Comparison of ENCODE assay signal across 9 mouse cellular contexts in the genomic region with DNA sequence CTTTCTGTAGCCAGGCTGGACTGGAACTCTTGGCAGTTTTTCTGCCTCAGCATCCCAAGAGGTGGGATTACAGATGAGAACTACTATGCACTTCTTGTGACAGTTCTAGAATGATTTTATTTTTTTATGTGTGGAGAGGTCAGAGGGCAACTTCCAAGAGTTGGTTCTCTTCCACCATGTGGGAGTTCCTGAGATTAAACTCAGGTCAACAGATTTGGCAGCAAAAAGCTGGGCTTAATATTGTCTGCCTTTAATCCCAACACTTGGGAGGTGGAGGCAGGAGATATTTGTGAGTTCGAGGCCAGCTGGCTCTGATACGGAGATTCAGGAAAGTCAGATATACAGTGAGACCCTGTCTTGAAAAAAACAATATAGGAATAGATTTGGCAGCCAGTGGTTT. TPM values are rescaled to one million over a fixed set of nuclear protein-coding genes. Genes with fewer than 3 reads are reported as not detected.
A peak's percentile ranks its signal among the peaks of the same experiment; 100 is the strongest.
DNase-seq lines count a peak whose midpoint lies in the region; ATAC-seq and TF ChIP-seq lines count a peak whose summit lies in the region.
"Had no signal": no experiment of that assay in that cellular context is flagged by ENCODE, and none has a peak within 500 bp of the region (broad histone marks: within the 10 kb centered on the region; RNA-seq: fewer than 3 reads in every experiment).

No protein-coding gene starts in this region.

- H3K36me3 ChIP-seq in lung, embryonic 14.5 days (ENCODE audit: insufficient read depth): no peaks in the 10 kb centered on the region
- no peaks in the 10 kb centered on the region for H3K36me3 ChIP-seq in forebrain, embryonic 12.5 days (replicated peaks)
- H3K36me3 ChIP-seq in limb, embryonic 13.5 days: no peaks in the 10 kb centered on the region
- no peaks in the 10 kb centered on the region for H3K36me3 ChIP-seq in neural tube, embryonic 15.5 days

- 57% methylated on average over 2 of the region's 2 CpGs for WGBS in lung, embryonic 14.5 days
- WGBS in forebrain, embryonic 12.5 days: 76% methylated on average over 2 of the region's 2 CpGs
- 68% methylated on average over 2 of the region's 2 CpGs for WGBS in limb, embryonic 13.5 days
- 84% methylated on average over 2 of the region's 2 CpGs for WGBS in neural tube, embryonic 15.5 days

- H3K4me1 ChIP-seq in lung, embryonic 14.5 days (ENCODE audit: insufficient read depth): peaks cover 8% of the 10 kb centered on the region; the same call in 1 of the 2 replicates
- H3K4me1 ChIP-seq in forebrain, embryonic 12.5 days: peaks cover 25% of the 10 kb centered on the region
- peaks cover 29% of the 10 kb centered on the region for H3K4me1 ChIP-seq in limb, embryonic 13.5 days
- H3K4me1 ChIP-seq in neural tube, embryonic 15.5 days: peaks cover 32% of the 10 kb centered on the region

- no peak overlapping the region for H3K9ac ChIP-seq in lung, embryonic 14.5 days
- H3K9ac ChIP-seq in forebrain, embryonic 12.5 days: no peak overlapping the region
- H3K9ac ChIP-seq in limb, embryonic 13.5 days: no peak overlapping the region
- H3K9ac ChIP-seq in neural tube, embryonic 15.5 days (replicated peaks): no peak overlapping the region

- no peaks in the 10 kb centered on the region for H3K9me3 ChIP-seq in lung, embryonic 14.5 days (ENCODE audit: low read depth, low read length)
- no peaks in the 10 kb centered on the region for H3K9me3 ChIP-seq in forebrain, embryonic 12.5 days
- H3K9me3 ChIP-seq in limb, embryonic 13.5 days: no peaks in the 10 kb centered on the region
- no peaks in the 10 kb centered on the region for H3K9me3 ChIP-seq in neural tube, embryonic 15.5 days (replicated peaks)

- no peaks in the 10 kb centered on the region for H3K27me3 ChIP-seq in lung, embryonic 14.5 days (ENCODE audit: insufficient read depth, low read length)
- no peaks in the 10 kb centered on the region for H3K27me3 ChIP-seq in forebrain, embryonic 12.5 days
- no peaks in the 10 kb centered on the region for H3K27me3 ChIP-seq in limb, embryonic 13.5 days
- no peaks in the 10 kb centered on the region for H3K27me3 ChIP-seq in neural tube, embryonic 15.5 days (replicated peaks)

- no peak for TF ChIP-seq CTCF in lung, embryonic 14.5 days (IDR thresholded peaks at IDR 0.05; ENCODE audit: low read depth)

- DNase-seq in lung, embryonic 14.5 days: no peak
- DNase-seq in lung, postnatal 14 days: no peak
- no peak for DNase-seq in cerebellum, postnatal 36 days
- DNase-seq in ovary, postnatal 10 days (ENCODE audit: low spot score): no peak
- DNase-seq: kidney, postnatal 36 days; thymus, postnatal 14 days had no signal

- H3K4me3 ChIP-seq in lung, embryonic 14.5 days (ENCODE audit: low read depth, low read length): peak overlapping the region; percentile 17; the same call in 1 of the 2 replicates
- no peak overlapping the region for H3K4me3 ChIP-seq in forebrain, embryonic 12.5 days (replicated peaks)
- H3K4me3 ChIP-seq in limb, embryonic 13.5 days: peak overlapping the region; percentile 7; the same call in 1 of the 2 replicates
- no peak overlapping the region for H3K4me3 ChIP-seq in neural tube, embryonic 15.5 days (replicated peaks)

- peak overlapping the region; percentile 83 for H3K4me2 ChIP-seq in lung, embryonic 14.5 days
- peak overlapping the region; percentile 83 for H3K4me2 ChIP-seq in forebrain, embryonic 12.5 days
- peak overlapping the region; percentile 76 for H3K4me2 ChIP-seq in limb, embryonic 13.5 days (replicated peaks)
- H3K4me2 ChIP-seq in neural tube, embryonic 15.5 days: peak overlapping the region; percentile 86

- ATAC-seq in lung, embryonic 14.5 days (ENCODE audit: insufficient read depth): no peak
- no peak for ATAC-seq in forebrain, embryonic 12.5 days (ENCODE audit: low FRiP score)
- no peak for ATAC-seq in limb, embryonic 13.5 days (ENCODE audit: low FRiP score, low read depth)
- ATAC-seq in neural tube, embryonic 15.5 days (ENCODE audit: low FRiP score): no peak

- no peak overlapping the region for H3K27ac ChIP-seq in lung, embryonic 14.5 days (ENCODE audit: low read depth)
- no peak overlapping the region for H3K27ac ChIP-seq in forebrain, embryonic 12.5 days
- no peak overlapping the region for H3K27ac ChIP-seq in limb, embryonic 13.5 days
- no peak overlapping the region for H3K27ac ChIP-seq in neural tube, embryonic 15.5 days (replicated peaks)

RNA-seq across cellular contexts. Expression of gene Naa15, which starts 3.0 kb away (rescaled TPM):
- 45.4 and 49.5 TPM in 2 replicates for polyA plus RNA-seq in lung, embryonic 14.5 days (2014; fragmentation: Nextera tagmentation; extraction: Ambion mirVana)
- polyA plus RNA-seq in forebrain, embryonic 12.5 days (2016; fragmentation: Nextera tagmentation; extraction: Ambion mirVana): 71.9 and 75.9 TPM in 2 replicates
- polyA plus RNA-seq in limb, embryonic 13.5 days (2015; fragmentation: Nextera tagmentation; extraction: Ambion mirVana): 51.7 and 52.2 TPM in 2 replicates
- 40.6 and 42.8 TPM in 2 replicates for polyA plus RNA-seq in neural tube, embryonic 15.5 days (2015; fragmentation: Nextera tagmentation; extraction: Ambion mirVana)

RNA-seq across cellular contexts. Expression of gene Ndufc1, which starts 9.2 kb away (rescaled TPM):
- polyA plus RNA-seq in lung, embryonic 14.5 days (2014; fragmentation: Nextera tagmentation; extraction: Ambion mirVana): 650 and 732 TPM in 2 replicates
- polyA plus RNA-seq in forebrain, embryonic 12.5 days (2016; fragmentation: Nextera tagmentation; extraction: Ambion mirVana): 736 and 763 TPM in 2 replicates
- 645 and 690 TPM in 2 replicates for polyA plus RNA-seq in limb, embryonic 13.5 days (2015; fragmentation: Nextera tagmentation; extraction: Ambion mirVana)
- 784 and 883 TPM in 2 replicates for polyA plus RNA-seq in neural tube, embryonic 15.5 days (2015; fragmentation: Nextera tagmentation; extraction: Ambion mirVana)

RNA-seq across cellular contexts. Expression of gene Mgarp, which starts 21.4 kb away (rescaled TPM):
- polyA plus RNA-seq in lung, embryonic 14.5 days (2014; fragmentation: Nextera tagmentation; extraction: Ambion mirVana): 2.7 and 3.6 TPM in 2 replicates
- 2.3 and 5.5 TPM in 2 replicates for polyA plus RNA-seq in forebrain, embryonic 12.5 days (2016; fragmentation: Nextera tagmentation; extraction: Ambion mirVana)
- polyA plus RNA-seq in limb, embryonic 13.5 days (2015; fragmentation: Nextera tagmentation; extraction: Ambion mirVana): 4.5 and 6.4 TPM in 2 replicates
- 0.81 and 1.4 TPM in 2 replicates for polyA plus RNA-seq in neural tube, embryonic 15.5 days (2015; fragmentation: Nextera tagmentation; extraction: Ambion mirVana)

Comparison
In these comparisons a context has a peak if more than half of its experiments do, and no peak if none do; other contexts are left out.
1. H3K4me3 ChIP-seq: peak in lung, embryonic 14.5 days (single experiment) and limb, embryonic 13.5 days (single experiment); none in forebrain, embryonic 12.5 days (single experiment) and neural tube, embryonic 15.5 days (single experiment).
2. Peak in every context shown above with its lines, with median percentiles within 50 percentile points of each other: H3K4me2 ChIP-seq.